10 mouse cellular contexts compared by ENCODE assay signal in genomic region chr1:134122195-134122594, GRCm38 (mm10). TPM values are rescaled to one million over a fixed set of nuclear protein-coding genes. Genes with fewer than 3 reads are reported as not detected.
DNase-seq lines count a peak whose midpoint lies in the region; ATAC-seq lines count a peak whose summit lies in the region.
"Had no signal": no experiment of that assay in that cellular context is flagged by ENCODE, and none has a peak within 500 bp of the region (broad histone marks: within the 10 kb centered on the region; RNA-seq: fewer than 3 reads in every experiment).

No protein-coding gene starts in this region.

- no peak for ATAC-seq in midbrain, embryonic 11.5 days (ENCODE audit: low FRiP score)
- no peak for ATAC-seq in midbrain, embryonic 13.5 days
- no peak for ATAC-seq in neural tube, embryonic 11.5 days (ENCODE audit: insufficient read depth, low FRiP score, low TSS enrichment)

- H3K4me3 ChIP-seq in midbrain, embryonic 11.5 days (ENCODE audit: low read depth, low read length): no peak overlapping the region
- no peak overlapping the region for H3K4me3 ChIP-seq in midbrain, embryonic 13.5 days (replicated peaks)
- H3K4me3 ChIP-seq in neural tube, embryonic 11.5 days (ENCODE audit: low read depth, low read length): no peak overlapping the region
- H3K4me3 ChIP-seq: hindbrain, embryonic 15.5 days; neural tube, embryonic 12.5 days had no signal

- no peaks in the 10 kb centered on the region for H3K36me3 ChIP-seq in midbrain, embryonic 11.5 days (ENCODE audit: control insufficient read depth, insufficient read depth, low read length)
- no peaks in the 10 kb centered on the region for H3K36me3 ChIP-seq in midbrain, embryonic 13.5 days
- no peaks in the 10 kb centered on the region for H3K36me3 ChIP-seq in neural tube, embryonic 11.5 days (ENCODE audit: control insufficient read depth, insufficient read depth, low read length)
- H3K36me3 ChIP-seq: hindbrain, embryonic 15.5 days; neural tube, embryonic 12.5 days had no signal

- no peak overlapping the region for H3K4me2 ChIP-seq in midbrain, embryonic 11.5 days
- H3K4me2 ChIP-seq in midbrain, embryonic 13.5 days (replicated peaks): no peak overlapping the region
- no peak overlapping the region for H3K4me2 ChIP-seq in neural tube, embryonic 11.5 days (ENCODE audit: low read depth)
- H3K4me2 ChIP-seq: hindbrain, embryonic 15.5 days; neural tube, embryonic 12.5 days had no signal

- no peak overlapping the region for H3K9ac ChIP-seq in midbrain, embryonic 11.5 days (ENCODE audit: low read length)
- no peak overlapping the region for H3K9ac ChIP-seq in midbrain, embryonic 13.5 days (replicated peaks)
- no peak overlapping the region for H3K9ac ChIP-seq in neural tube, embryonic 11.5 days (ENCODE audit: low read length)
- H3K9ac ChIP-seq: hindbrain, embryonic 15.5 days; neural tube, embryonic 12.5 days had no signal

- H3K4me1 ChIP-seq in midbrain, embryonic 11.5 days (ENCODE audit: control insufficient read depth, insufficient read depth, low read length): no peaks in the 10 kb centered on the region
- no peaks in the 10 kb centered on the region; the same call in 1 of the 2 replicates for H3K4me1 ChIP-seq in midbrain, embryonic 13.5 days (replicated peaks)
- no peaks in the 10 kb centered on the region for H3K4me1 ChIP-seq in neural tube, embryonic 11.5 days (ENCODE audit: control insufficient read depth, insufficient read depth, low read length)
- H3K4me1 ChIP-seq: neural tube, embryonic 12.5 days had no signal

- DNase-seq in cerebellum, postnatal 25 days: peak; percentile 27 to 53
- no peak for DNase-seq in cerebellum, adult 9-10 months
- peak; percentile 88 for DNase-seq in midbrain, embryonic 11.5 days (ENCODE audit: low spot score, missing footprints)
- peak; percentile 65 for DNase-seq in embryo, embryonic 10.5 days (ENCODE audit: low spot score)
- peak; percentile 46 for DNase-seq in neural tube, embryonic 11.5 days (ENCODE audit: low spot score)
- DNase-seq in left cerebral cortex, postnatal 36 days (ENCODE audit: low spot score in 2 of 2): no peak
- no peak for DNase-seq in left cerebral cortex, postnatal 25 days (ENCODE audit: low spot score in 2 of 2)

- H3K9me3 ChIP-seq in midbrain, embryonic 11.5 days (ENCODE audit: control insufficient read depth, low read length): no peaks in the 10 kb centered on the region
- no peaks in the 10 kb centered on the region for H3K9me3 ChIP-seq in midbrain, embryonic 13.5 days
- no peaks in the 10 kb centered on the region for H3K9me3 ChIP-seq in neural tube, embryonic 11.5 days (ENCODE audit: control insufficient read depth, low read length)
- H3K9me3 ChIP-seq: hindbrain, embryonic 15.5 days; neural tube, embryonic 12.5 days had no signal

- no peak overlapping the region for H3K27ac ChIP-seq in midbrain, embryonic 11.5 days (ENCODE audit: low read depth, low read length)
- H3K27ac ChIP-seq in midbrain, embryonic 13.5 days: no peak overlapping the region
- no peak overlapping the region for H3K27ac ChIP-seq in neural tube, embryonic 11.5 days (ENCODE audit: low read depth, low read length)
- H3K27ac ChIP-seq: hindbrain, embryonic 15.5 days; neural tube, embryonic 12.5 days had no signal

- intact Hi-C loops in left cerebral cortex, postnatal 36 days (cut with DNase I): loop anchor here (5.0 kb wide), 1 partner anchor 210 kb away; the partner anchor contains the start of gene Ppfia4
- intact Hi-C loops in left cerebral cortex, postnatal 25 days (cut with DNase I): loop anchor here (5.0 kb wide), 1 partner anchor 120 kb away; no protein-coding TSS in a partner anchor

- H3K27me3 ChIP-seq in midbrain, embryonic 11.5 days (ENCODE audit: control insufficient read depth, insufficient read depth, low read length): no peaks in the 10 kb centered on the region
- H3K27me3 ChIP-seq in midbrain, embryonic 13.5 days: no peaks in the 10 kb centered on the region
- no peaks in the 10 kb centered on the region for H3K27me3 ChIP-seq in neural tube, embryonic 11.5 days (ENCODE audit: control insufficient read depth, insufficient read depth, low read length)
- H3K27me3 ChIP-seq: hindbrain, embryonic 15.5 days; neural tube, embryonic 12.5 days had no signal

- 52% methylated on average over 9 of the region's 9 CpGs for WGBS in midbrain, embryonic 11.5 days
- 53% methylated on average over 9 of the region's 9 CpGs for WGBS in midbrain, embryonic 13.5 days
- WGBS in neural tube, embryonic 11.5 days: 62% methylated on average over 9 of the region's 9 CpGs

RNA-seq across cellular contexts. Expression of gene Chit1, which starts 11.2 kb away (rescaled TPM):
- not detected in 2 replicates for polyA plus RNA-seq in midbrain, embryonic 11.5 days (2014; fragmentation: Nextera tagmentation; extraction: Ambion mirVana)
- 0.09 and 0.27 TPM in 2 replicates for polyA plus RNA-seq in midbrain, embryonic 13.5 days (2015; fragmentation: Nextera tagmentation; extraction: Ambion mirVana)
- polyA plus RNA-seq in neural tube, embryonic 11.5 days (2014; fragmentation: Nextera tagmentation; extraction: Ambion mirVana): 0.15 TPM in 1 of 2 replicates, not detected in the other
- total RNA-seq in left cerebral cortex, postnatal 36 days (2021): under 1 TPM; 0.23 to 0.30 TPM
- total RNA-seq in left cerebral cortex, postnatal 25 days (2021): not detected

RNA-seq across cellular contexts. Expression of gene Btg2, which starts 43.3 kb away (rescaled TPM):
- polyA plus RNA-seq in midbrain, embryonic 11.5 days (2014; fragmentation: Nextera tagmentation; extraction: Ambion mirVana): 150 and 153 TPM in 2 replicates
- 109 and 110 TPM in 2 replicates for polyA plus RNA-seq in midbrain, embryonic 13.5 days (2015; fragmentation: Nextera tagmentation; extraction: Ambion mirVana)
- polyA plus RNA-seq in neural tube, embryonic 11.5 days (2014; fragmentation: Nextera tagmentation; extraction: Ambion mirVana): 97.9 and 110 TPM in 2 replicates
- total RNA-seq in left cerebral cortex, postnatal 36 days (2021): 10 to 100 TPM; 12.4 to 44.2 TPM
- 10 to 100 TPM; 15.1 to 29.0 TPM for total RNA-seq in left cerebral cortex, postnatal 25 days (2021)

RNA-seq across cellular contexts. Expression of gene Chil1, which starts 59.8 kb away (rescaled TPM):
- 1.8 and 2.2 TPM in 2 replicates for polyA plus RNA-seq in midbrain, embryonic 11.5 days (2014; fragmentation: Nextera tagmentation; extraction: Ambion mirVana)
- polyA plus RNA-seq in midbrain, embryonic 13.5 days (2015; fragmentation: Nextera tagmentation; extraction: Ambion mirVana): 2.6 and 3.2 TPM in 2 replicates
- polyA plus RNA-seq in neural tube, embryonic 11.5 days (2014; fragmentation: Nextera tagmentation; extraction: Ambion mirVana): 0.81 and 3.2 TPM in 2 replicates
- 10 to 100 TPM; 12.0 to 12.4 TPM for total RNA-seq in left cerebral cortex, postnatal 36 days (2021)
- total RNA-seq in left cerebral cortex, postnatal 25 days (2021): 10 to 100 TPM in 1 of 2 experiments, 1 to 10 TPM in 1; 9.1 to 11.6 TPM

Comparison
In these comparisons a context has a peak if more than half of its experiments do, and no peak if none do; other contexts are left out.
1. DNase-seq: peak in cerebellum, postnatal 25 days (2 of 2), midbrain, embryonic 11.5 days (single experiment), embryo, embryonic 10.5 days (single experiment) and neural tube, embryonic 11.5 days (single experiment); none in cerebellum, adult 9-10 months (single experiment), left cerebral cortex, postnatal 36 days (0 of 2) and left cerebral cortex, postnatal 25 days (0 of 2).